ENCODE assay signal across 22 mouse cellular contexts in the genomic region with DNA sequence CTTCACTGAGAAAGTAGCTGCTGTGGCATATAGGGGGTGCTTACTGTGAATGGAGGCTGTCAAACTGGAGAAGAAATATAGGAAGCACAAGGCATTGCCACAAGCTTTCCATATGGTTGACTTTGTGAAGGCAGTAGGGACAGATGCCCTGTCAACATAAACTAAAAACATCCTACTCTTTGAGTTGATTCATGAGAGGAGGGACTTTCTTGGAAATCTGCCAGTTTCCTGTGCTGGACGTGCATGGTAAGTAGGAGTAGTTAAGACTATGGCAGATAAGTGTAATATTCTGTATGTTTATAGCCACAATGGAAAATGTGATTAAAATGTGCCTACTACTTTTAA. TPM values are rescaled to one million over a fixed set of nuclear protein-coding genes. Genes with fewer than 3 reads are reported as not detected.
DNase-seq lines count a peak whose midpoint lies in the region; ATAC-seq and TF ChIP-seq lines count a peak whose summit lies in the region.
"Had no signal": no experiment of that assay in that cellular context is flagged by ENCODE, and none has a peak within 500 bp of the region (broad histone marks: within the 10 kb centered on the region; RNA-seq: fewer than 3 reads in every experiment).

No protein-coding gene starts in this region.

- WGBS in forebrain, embryonic 13.5 days: 35% methylated on average over 1 of the region's 1 CpGs
- WGBS in forebrain, embryonic 12.5 days: 53% methylated on average over 1 of the region's 1 CpGs
- 23% methylated on average over 1 of the region's 1 CpGs for WGBS in intestine, embryonic 14.5 days
- WGBS in intestine, postnatal 0 days: 9% methylated on average over 1 of the region's 1 CpGs
- WGBS in midbrain, postnatal 0 days: 42% methylated on average over 1 of the region's 1 CpGs
- 85% methylated on average over 1 of the region's 1 CpGs for WGBS in midbrain, embryonic 11.5 days

- no peak for DNase-seq in intestine, embryonic 14.5 days (ENCODE audit: low spot score)
- DNase-seq in midbrain, postnatal 0 days (ENCODE audit: low spot score): peak; percentile 11
- no peak for DNase-seq in midbrain, embryonic 11.5 days (ENCODE audit: low spot score, missing footprints)
- DNase-seq in gastrocnemius, adult 8-10 months (ENCODE audit: low spot score in 2 of 2): no peak
- no peak for DNase-seq in embryo, embryonic 10 days (ENCODE audit: low spot score)
- DNase-seq: adrenal gland, adult 8-10 months; cerebellum, adult 2 months; gastrocnemius, postnatal 25 days; kidney, adult 2 months; kidney, postnatal 36 days; right cerebral cortex, postnatal 25 days; thymus, postnatal 25 days had no signal

- no peak overlapping the region for H3K9ac ChIP-seq in forebrain, embryonic 13.5 days
- H3K9ac ChIP-seq in forebrain, embryonic 12.5 days: no peak overlapping the region
- no peak overlapping the region for H3K9ac ChIP-seq in intestine, embryonic 14.5 days (ENCODE audit: low read length)
- no peak overlapping the region for H3K9ac ChIP-seq in intestine, postnatal 0 days (ENCODE audit: low read depth, low read length)
- no peak overlapping the region for H3K9ac ChIP-seq in midbrain, postnatal 0 days (replicated peaks; ENCODE audit: low read length, poor library complexity, severe bottlenecking)
- no peak overlapping the region for H3K9ac ChIP-seq in midbrain, embryonic 11.5 days (ENCODE audit: low read length)
- H3K9ac ChIP-seq: embryonic facial prominence, embryonic 13.5 days; hindbrain, embryonic 15.5 days; limb, embryonic 15.5 days; neural tube, embryonic 13.5 days had no signal

- no peaks in the 10 kb centered on the region for H3K4me1 ChIP-seq in forebrain, embryonic 13.5 days
- no peaks in the 10 kb centered on the region for H3K4me1 ChIP-seq in forebrain, embryonic 12.5 days
- peaks cover 4% of the 10 kb centered on the region; the same call in 1 of the 2 replicates for H3K4me1 ChIP-seq in intestine, embryonic 14.5 days (replicated peaks; ENCODE audit: control insufficient read depth, insufficient read depth, low read length)
- H3K4me1 ChIP-seq in intestine, postnatal 0 days (replicated peaks; ENCODE audit: control insufficient read depth, insufficient read depth, low read length): no peaks in the 10 kb centered on the region
- no peaks in the 10 kb centered on the region for H3K4me1 ChIP-seq in midbrain, postnatal 0 days (ENCODE audit: insufficient read depth, low read length)
- H3K4me1 ChIP-seq in midbrain, embryonic 11.5 days (ENCODE audit: control insufficient read depth, insufficient read depth, low read length): no peaks in the 10 kb centered on the region
- H3K4me1 ChIP-seq: hindbrain, embryonic 15.5 days; limb, embryonic 15.5 days had no signal

- no peak overlapping the region for H3K4me2 ChIP-seq in forebrain, embryonic 13.5 days
- H3K4me2 ChIP-seq in forebrain, embryonic 12.5 days: no peak overlapping the region
- no peak overlapping the region for H3K4me2 ChIP-seq in intestine, embryonic 14.5 days (ENCODE audit: low read length)
- H3K4me2 ChIP-seq in intestine, postnatal 0 days (replicated peaks; ENCODE audit: low read depth): no peak overlapping the region
- no peak overlapping the region for H3K4me2 ChIP-seq in midbrain, postnatal 0 days (ENCODE audit: low read depth, low read length, poor library complexity, severe bottlenecking)
- H3K4me2 ChIP-seq in midbrain, embryonic 11.5 days: no peak overlapping the region
- H3K4me2 ChIP-seq: embryonic facial prominence, embryonic 13.5 days; hindbrain, embryonic 15.5 days; limb, embryonic 15.5 days; neural tube, embryonic 13.5 days had no signal

- H3K27ac ChIP-seq in forebrain, embryonic 13.5 days: no peak overlapping the region
- H3K27ac ChIP-seq in forebrain, embryonic 12.5 days: no peak overlapping the region
- peak overlapping the region; percentile 11; the same call in 1 of the 2 replicates for H3K27ac ChIP-seq in intestine, embryonic 14.5 days (ENCODE audit: low read depth)
- H3K27ac ChIP-seq in intestine, postnatal 0 days (ENCODE audit: low read depth, low read length): no peak overlapping the region
- H3K27ac ChIP-seq in midbrain, postnatal 0 days (ENCODE audit: low read depth, low read length): no peak overlapping the region
- no peak overlapping the region for H3K27ac ChIP-seq in midbrain, embryonic 11.5 days (ENCODE audit: low read depth, low read length)
- H3K27ac ChIP-seq: embryonic facial prominence, embryonic 13.5 days; hindbrain, embryonic 15.5 days; limb, embryonic 15.5 days; neural tube, embryonic 13.5 days had no signal

- TF ChIP-seq CTCF in intestine, postnatal 0 days (IDR thresholded peaks at IDR 0.05; ENCODE audit: low read depth): no peak
- TF ChIP-seq CTCF in midbrain, postnatal 0 days (IDR thresholded peaks at IDR 0.05): no peak

- H3K36me3 ChIP-seq in forebrain, embryonic 13.5 days (ENCODE audit: poor library complexity, severe bottlenecking): no peaks in the 10 kb centered on the region
- no peaks in the 10 kb centered on the region for H3K36me3 ChIP-seq in forebrain, embryonic 12.5 days (replicated peaks)
- H3K36me3 ChIP-seq in intestine, embryonic 14.5 days (ENCODE audit: control insufficient read depth, insufficient read depth, low read length): no peaks in the 10 kb centered on the region
- no peaks in the 10 kb centered on the region for H3K36me3 ChIP-seq in intestine, postnatal 0 days (ENCODE audit: control insufficient read depth, insufficient read depth)
- H3K36me3 ChIP-seq in midbrain, postnatal 0 days (ENCODE audit: insufficient read depth, low read length): no peaks in the 10 kb centered on the region
- no peaks in the 10 kb centered on the region for H3K36me3 ChIP-seq in midbrain, embryonic 11.5 days (ENCODE audit: control insufficient read depth, insufficient read depth, low read length)
- H3K36me3 ChIP-seq: embryonic facial prominence, embryonic 13.5 days; hindbrain, embryonic 15.5 days; limb, embryonic 15.5 days; neural tube, embryonic 13.5 days had no signal

- no peaks in the 10 kb centered on the region for H3K27me3 ChIP-seq in forebrain, embryonic 13.5 days
- H3K27me3 ChIP-seq in forebrain, embryonic 12.5 days: no peaks in the 10 kb centered on the region
- no peaks in the 10 kb centered on the region for H3K27me3 ChIP-seq in intestine, embryonic 14.5 days (replicated peaks; ENCODE audit: control insufficient read depth, insufficient read depth, low read length)
- H3K27me3 ChIP-seq in intestine, postnatal 0 days (replicated peaks; ENCODE audit: control insufficient read depth, insufficient read depth, low read length): no peaks in the 10 kb centered on the region
- H3K27me3 ChIP-seq in midbrain, postnatal 0 days (ENCODE audit: insufficient read depth, low read length): no peaks in the 10 kb centered on the region
- no peaks in the 10 kb centered on the region for H3K27me3 ChIP-seq in midbrain, embryonic 11.5 days (ENCODE audit: control insufficient read depth, insufficient read depth, low read length)
- H3K27me3 ChIP-seq: CH12.LX; embryonic facial prominence, embryonic 13.5 days; hindbrain, embryonic 15.5 days; limb, embryonic 15.5 days; neural tube, embryonic 13.5 days had no signal

- no peaks in the 10 kb centered on the region for H3K9me3 ChIP-seq in forebrain, embryonic 13.5 days (replicated peaks)
- H3K9me3 ChIP-seq in forebrain, embryonic 12.5 days: no peaks in the 10 kb centered on the region
- H3K9me3 ChIP-seq in intestine, embryonic 14.5 days (ENCODE audit: control insufficient read depth, low read length): no peaks in the 10 kb centered on the region
- H3K9me3 ChIP-seq in intestine, postnatal 0 days (ENCODE audit: control insufficient read depth): no peaks in the 10 kb centered on the region
- no peaks in the 10 kb centered on the region for H3K9me3 ChIP-seq in midbrain, postnatal 0 days (ENCODE audit: low read length)
- no peaks in the 10 kb centered on the region for H3K9me3 ChIP-seq in midbrain, embryonic 11.5 days (ENCODE audit: control insufficient read depth, low read length)
- H3K9me3 ChIP-seq: embryonic facial prominence, embryonic 13.5 days; hindbrain, embryonic 15.5 days; limb, embryonic 15.5 days; neural tube, embryonic 13.5 days had no signal

- H3K4me3 ChIP-seq in forebrain, embryonic 13.5 days: no peak overlapping the region
- H3K4me3 ChIP-seq in forebrain, embryonic 12.5 days (replicated peaks): no peak overlapping the region
- H3K4me3 ChIP-seq in intestine, embryonic 14.5 days (ENCODE audit: low read depth, low read length): no peak overlapping the region
- H3K4me3 ChIP-seq in intestine, postnatal 0 days (ENCODE audit: low read depth, low read length): no peak overlapping the region
- H3K4me3 ChIP-seq in midbrain, postnatal 0 days (ENCODE audit: low read depth, low read length): no peak overlapping the region
- H3K4me3 ChIP-seq in midbrain, embryonic 11.5 days (ENCODE audit: low read depth, low read length): no peak overlapping the region
- H3K4me3 ChIP-seq: embryonic facial prominence, embryonic 13.5 days; hindbrain, embryonic 15.5 days; limb, embryonic 15.5 days; neural tube, embryonic 13.5 days had no signal

- ATAC-seq in forebrain, embryonic 13.5 days: peak; percentile 23; the same call in 1 of the 2 replicates
- no peak for ATAC-seq in forebrain, embryonic 12.5 days (ENCODE audit: low FRiP score)
- ATAC-seq in intestine, embryonic 14.5 days (replicated peaks; ENCODE audit: low FRiP score, low TSS enrichment, low read depth): no peak
- ATAC-seq in intestine, postnatal 0 days: no peak
- no peak for ATAC-seq in midbrain, postnatal 0 days (ENCODE audit: low FRiP score)
- ATAC-seq in midbrain, embryonic 11.5 days (ENCODE audit: low FRiP score): no peak
- ATAC-seq: midbrain, embryonic 16.5 days had no signal

RNA-seq across cellular contexts. Expression of gene AI429214, which starts 57.3 kb away (rescaled TPM):
- 0.24 and 0.27 TPM in 2 replicates for polyA plus RNA-seq in forebrain, embryonic 13.5 days (2015; fragmentation: Nextera tagmentation; extraction: Ambion mirVana)
- 0.19 and 0.36 TPM in 2 replicates for polyA plus RNA-seq in forebrain, embryonic 12.5 days (2016; fragmentation: Nextera tagmentation; extraction: Ambion mirVana)
- polyA plus RNA-seq in intestine, embryonic 14.5 days (2014; fragmentation: Nextera tagmentation; extraction: Ambion mirVana): 0.15 and 0.27 TPM in 2 replicates
- 0.12 and 0.27 TPM in 2 replicates for polyA plus RNA-seq in intestine, postnatal 0 days (2015; fragmentation: Nextera tagmentation; extraction: Ambion mirVana)
- total RNA-seq in midbrain, postnatal 0 days (2014; rRNA removed): 0.88 and 1.5 TPM in 2 replicates
- 0.15 and 0.28 TPM in 2 replicates for polyA plus RNA-seq in midbrain, postnatal 0 days (2015; fragmentation: Nextera tagmentation; extraction: Ambion mirVana)
- polyA plus RNA-seq in midbrain, embryonic 11.5 days (2014; fragmentation: Nextera tagmentation; extraction: Ambion mirVana): 0.17 and 0.33 TPM in 2 replicates
- total RNA-seq in gastrocnemius, adult 8-10 months (2022): under 1 TPM in 2 of 4 experiments, not detected in 2; 0.24 to 0.31 TPM
- total RNA-seq: CH12.LX had no signal
- polyA plus RNA-seq: liver, embryonic 16.5 days had no signal
